Mouse (Mus musculus) testis, adult 2 months (tissue): Measurements from ENCODE around the gene Sema4a.

Source experiments
- CTCF ChIP-seq: fragments of 200-500 bp; IDR thresholded peaks from 2 replicates; pipeline ENCODE4 v1.5.1; 2012; ENCODE audit warnings: low read depth, mild to moderate bottlenecking, inconsistent platforms, low read length, moderate library complexity; ENCODE audit not compliant: control insufficient read depth, insufficient read depth, insufficient replicate concordance
- POLR2A ChIP-seq: fragments of 200-500 bp; IDR thresholded peaks from 2 replicates; pipeline ENCODE4 v1.6.1; 2012; ENCODE audit warnings: low read depth, mild to moderate bottlenecking, inconsistent platforms, low read length, moderate library complexity; ENCODE audit not compliant: control insufficient read depth

- TF ChIP-seq CTCF, result no peak
- TF ChIP-seq POLR2A, result no peak
These were observed 38.6 kb upstream of the Sema4a start for GRCm38 (mm10) chr3:88499580-88499979.
